Mouse (Mus musculus): ENCODE data around the gene Tbx10.

- TF ChIP-seq CTCF (conservative IDR thresholded peaks at IDR 0.05; ENCODE audit: low read length) (no peak), POU5F1 (IDR thresholded peaks at IDR 0.05; ENCODE audit: borderline replicate concordance, low read length) (no peak)
Observed at GRCm38 (mm10) chr19:4004331-4004730, 11.8 kb downstream of the Tbx10 start.

All from E14TG2a.4 (cell line).